Mouse (Mus musculus) hematopoietic stem cell, adult 5-6 weeks (primary cell): ENCODE measurements around the gene Khsrp. TPM values are rescaled to one million over a fixed set of nuclear protein-coding genes. Genes with fewer than 3 reads are reported as not detected.
A peak's percentile ranks its signal among the peaks of the same experiment; 100 is the strongest.

Experiments used
- ATAC-seq, 2 experiments: fragments of 125-278 bp in 1 of 2; replicated peaks in 1 of 2; 2 replicates each; pipeline ENCODE4 v1.8.0; 2016 to 2017; ENCODE audit warnings: inconsistent platforms in 2 of 2, mild to moderate bottlenecking in 2 of 2, moderate number of reproducible peaks in 2 of 2, low read depth in 1 of 2, moderate TSS enrichment in 1 of 2; ENCODE audit not compliant: low FRiP score in 2 of 2, poor library complexity in 2 of 2, severe bottlenecking in 2 of 2, insufficient read depth in 1 of 2, low TSS enrichment in 1 of 2
- total RNA-seq: library from RNA; stranded (forward); fragments of 172-1452, 232-1000 nt; gene quantifications from 2 replicates; pipeline ENCODE4 v1.2.3, GENCODE M21; 2017

The Khsrp gene
- total RNA-seq, 1 experiment from 2014 or later = 94.5 TPM

- no peak for ATAC-seq
Observed at GRCm38 (mm10) chr17:57041554-57041953, 10.2 kb upstream of the Khsrp start, which contains the start of gene Slc25a41. Gene Slc25a41 (minus strand): TSS chr17:57041654.

GRCm38 (mm10) chr17:57038978-57039377, 7.7 kb upstream of the Khsrp start:
- no peak; a peak in 1 of 4 replicates for ATAC-seq

- no peak for ATAC-seq
Observed at GRCm38 (mm10) chr17:57032854-57033253, 1.5 kb upstream of the Khsrp start.

GRCm38 (mm10) chr17:57031661-57032420, 519 bp upstream of the Khsrp start:
- peak; percentile 89 for ATAC-seq

GRCm38 (mm10) chr17:57029691-57030090, 1.6 kb downstream of the Khsrp start:
- ATAC-seq = no peak

- no peak for ATAC-seq
Observed at GRCm38 (mm10) chr17:57027471-57027870, 3.9 kb downstream of the Khsrp start.

GRCm38 (mm10) chr17:57020960-57021359, 10.4 kb downstream of the Khsrp start:
- no peak for ATAC-seq

- ATAC-seq = peak in 1 of 2 experiments; percentile 18; a peak in 1 of 4 replicates
Observed at GRCm38 (mm10) chr17:57019693-57020092, 11.6 kb downstream of the Khsrp start.

- no peak for ATAC-seq
Observed at GRCm38 (mm10) chr17:57012245-57012795, 19.0 kb downstream of the Khsrp start.

GRCm38 (mm10) chr17:57011236-57012141, 19.8 kb downstream of the Khsrp start, which contains the start of the genes Gtf2f1 and Gm17949:
Gene Gtf2f1 (minus strand): TSS chr17:57011288.
Gene Gm17949 (plus strand): TSS chr17:57011469.
- ATAC-seq = peak; percentile 87 to 89

- peak; percentile 44 to 49 for ATAC-seq
Observed at GRCm38 (mm10) chr17:57010911-57011235, 20.4 kb downstream of the Khsrp start.

- no peak for ATAC-seq
Observed at GRCm38 (mm10) chr17:57007137-57007905, 24.0 kb downstream of the Khsrp start.

- ATAC-seq = no peak
Observed at GRCm38 (mm10) chr17:57003994-57004393, 27.3 kb downstream of the Khsrp start.

GRCm38 (mm10) chr17:57001228-57001627, 30.1 kb downstream of the Khsrp start:
- no peak for ATAC-seq

GRCm38 (mm10) chr17:56999968-57000609, 31.2 kb downstream of the Khsrp start, which contains the start of gene Pspn:
Gene Pspn (minus strand): TSS chr17:57000018.
- ATAC-seq = no peak

GRCm38 (mm10) chr17:56999414-56999813, 31.9 kb downstream of the Khsrp start:
- no peak for ATAC-seq
